Mouse (Mus musculus): Measurements from ENCODE around the gene Galnt5. TPM values are rescaled to one million over a fixed set of nuclear protein-coding genes. Genes with fewer than 3 reads are reported as not detected.

The Galnt5 gene
- polyA plus RNA-seq (2012; rRNA removed): 2.9 and 3.4 TPM in 2 replicates
- 4.5 and 5.0 TPM in 2 replicates for polyA plus RNA-seq (2014; fragmentation: Nextera tagmentation; extraction: Ambion mirVana)

- ATAC-seq (ENCODE audit: low FRiP score, low read depth) (peak; percentile 84), DNase-seq (ENCODE audit: low spot score) (peak; percentile 40)
- Histone ChIP-seq H3K4me3 (replicated peaks; ENCODE audit: low read length) (peak within 1 kb of the TSS; percentile 42), H3K27me3 (ENCODE audit: control insufficient read depth, insufficient read depth, low read length) (no peaks in the 10 kb centered on the region), H3K4me2 (replicated peaks; ENCODE audit: low read depth, low read length, severe bottlenecking) (peak within 1 kb of the TSS; percentile 62), H3K4me1 (ENCODE audit: control insufficient read depth, insufficient read depth, low read length) (peaks cover 12% of the 10 kb centered on the region), H3K9ac (ENCODE audit: low read depth, low read length, severe bottlenecking) (peak within 1 kb of the TSS; percentile 56), H3K36me3 (ENCODE audit: control insufficient read depth, insufficient read depth, low read length) (no peaks in the 10 kb centered on the region), H3K9me3 (ENCODE audit: control insufficient read depth, low read length) (no peaks in the 10 kb centered on the region), H3K27ac (replicated peaks; ENCODE audit: low read depth, low read length) (peak within 1 kb of the TSS; percentile 66)
- WGBS: 10% methylated on average over 12 of the region's 12 CpGs
- no peak for TF ChIP-seq POLR2A (IDR thresholded peaks at IDR 0.05; ENCODE audit: borderline replicate concordance, extremely low read depth, insufficient read depth, insufficient read length)
These were observed at the start of gene Galnt5 for GRCm38 (mm10) chr2:57997752-57998430. Gene Galnt5, plus strand, starts transcription at chr2:57997884.

GRCm38 (mm10) chr2:57951620-57952019 is 46.1 kb upstream of the Galnt5 start:
- WGBS: 52% methylated on average over 2 of the region's 2 CpGs
- no peak overlapping the region for H3K9ac ChIP-seq (ENCODE audit: low read depth, low read length, severe bottlenecking)
- no peak for TF ChIP-seq POLR2A (IDR thresholded peaks at IDR 0.05; ENCODE audit: borderline replicate concordance, extremely low read depth, insufficient read depth, insufficient read length)
- DNase-seq (ENCODE audit: low spot score) (no peak), ATAC-seq (ENCODE audit: low FRiP score, low read depth) (no peak)
- no peaks in the 10 kb centered on the region for H3K36me3 ChIP-seq (ENCODE audit: control insufficient read depth, insufficient read depth, low read length)
- no peaks in the 10 kb centered on the region for H3K27me3 ChIP-seq (ENCODE audit: control insufficient read depth, insufficient read depth, low read length)
- no peaks in the 10 kb centered on the region for H3K4me1 ChIP-seq (ENCODE audit: control insufficient read depth, insufficient read depth, low read length)
- no peaks in the 10 kb centered on the region for H3K9me3 ChIP-seq (ENCODE audit: control insufficient read depth, low read length)
- no peak overlapping the region for H3K27ac ChIP-seq (replicated peaks; ENCODE audit: low read depth, low read length)
- H3K4me3 ChIP-seq (replicated peaks; ENCODE audit: low read length): no peak overlapping the region
- H3K4me2 ChIP-seq (replicated peaks; ENCODE audit: low read depth, low read length, severe bottlenecking): no peak overlapping the region

GRCm38 (mm10) chr2:57960786-57961185 is 36.9 kb upstream of the Galnt5 start:
- ATAC-seq (ENCODE audit: low FRiP score, low read depth): no peak; the same call in 1 of the 2 replicates
- Histone ChIP-seq H3K9me3 (ENCODE audit: control insufficient read depth, low read length) (no peaks in the 10 kb centered on the region), H3K36me3 (ENCODE audit: control insufficient read depth, insufficient read depth, low read length) (no peaks in the 10 kb centered on the region), H3K9ac (ENCODE audit: low read depth, low read length, severe bottlenecking) (no peak overlapping the region), H3K27me3 (ENCODE audit: control insufficient read depth, insufficient read depth, low read length) (no peaks in the 10 kb centered on the region), H3K4me2 (replicated peaks; ENCODE audit: low read depth, low read length, severe bottlenecking) (no peak overlapping the region), H3K4me1 (ENCODE audit: control insufficient read depth, insufficient read depth, low read length) (no peaks in the 10 kb centered on the region), H3K27ac (replicated peaks; ENCODE audit: low read depth, low read length) (no peak overlapping the region), H3K4me3 (replicated peaks; ENCODE audit: low read length) (no peak overlapping the region)
- no peak for DNase-seq (ENCODE audit: low spot score)
- TF ChIP-seq POLR2A (IDR thresholded peaks at IDR 0.05; ENCODE audit: borderline replicate concordance, extremely low read depth, insufficient read depth, insufficient read length): no peak
- 78% methylated on average over 5 of the region's 5 CpGs for WGBS

GRCm38 (mm10) chr2:57982248-57982647 is 15.4 kb upstream of the Galnt5 start:
- H3K27me3 ChIP-seq (ENCODE audit: control insufficient read depth, insufficient read depth, low read length): no peaks in the 10 kb centered on the region
- H3K4me1 ChIP-seq (ENCODE audit: control insufficient read depth, insufficient read depth, low read length): no peaks in the 10 kb centered on the region
- ATAC-seq (ENCODE audit: low FRiP score, low read depth): no peak
- H3K9ac ChIP-seq (ENCODE audit: low read depth, low read length, severe bottlenecking): no peak overlapping the region
- H3K9me3 ChIP-seq (ENCODE audit: control insufficient read depth, low read length): no peaks in the 10 kb centered on the region
- no peak overlapping the region for H3K27ac ChIP-seq (replicated peaks; ENCODE audit: low read depth, low read length)
- TF ChIP-seq POLR2A (IDR thresholded peaks at IDR 0.05; ENCODE audit: borderline replicate concordance, extremely low read depth, insufficient read depth, insufficient read length): no peak
- no peaks in the 10 kb centered on the region for H3K36me3 ChIP-seq (ENCODE audit: control insufficient read depth, insufficient read depth, low read length)
- no peak overlapping the region for H3K4me2 ChIP-seq (replicated peaks; ENCODE audit: low read depth, low read length, severe bottlenecking)
- no peak for DNase-seq (ENCODE audit: low spot score)
- H3K4me3 ChIP-seq (replicated peaks; ENCODE audit: low read length): no peak overlapping the region

GRCm38 (mm10) chr2:57991084-57991483 is 6.6 kb upstream of the Galnt5 start:
- H3K9ac ChIP-seq (ENCODE audit: low read depth, low read length, severe bottlenecking): no peak overlapping the region
- no peaks in the 10 kb centered on the region for H3K36me3 ChIP-seq (ENCODE audit: control insufficient read depth, insufficient read depth, low read length)
- no peak overlapping the region for H3K4me3 ChIP-seq (replicated peaks; ENCODE audit: low read length)
- no peak for TF ChIP-seq POLR2A (IDR thresholded peaks at IDR 0.05; ENCODE audit: borderline replicate concordance, extremely low read depth, insufficient read depth, insufficient read length)
- no peak for DNase-seq (ENCODE audit: low spot score)
- 77% methylated on average over 2 of the region's 2 CpGs for WGBS
- no peaks in the 10 kb centered on the region for H3K27me3 ChIP-seq (ENCODE audit: control insufficient read depth, insufficient read depth, low read length)
- no peak overlapping the region for H3K27ac ChIP-seq (replicated peaks; ENCODE audit: low read depth, low read length)
- H3K4me2 ChIP-seq (replicated peaks; ENCODE audit: low read depth, low read length, severe bottlenecking): no peak overlapping the region
- no peak for ATAC-seq (ENCODE audit: low FRiP score, low read depth)
- H3K4me1 ChIP-seq (ENCODE audit: control insufficient read depth, insufficient read depth, low read length): no peaks in the 10 kb centered on the region
- no peaks in the 10 kb centered on the region for H3K9me3 ChIP-seq (ENCODE audit: control insufficient read depth, low read length)

All from limb, embryonic 14.5 days (tissue).